ENCODE assay signal across 21 mouse cellular contexts in genomic region chr3:107819622-107820021, GRCm38 (mm10). TPM values are rescaled to one million over a fixed set of nuclear protein-coding genes. Genes with fewer than 3 reads are reported as not detected.
"Had no signal": no experiment of that assay in that cellular context is flagged by ENCODE, and none has a peak within 500 bp of the region (broad histone marks: within the 10 kb centered on the region; RNA-seq: fewer than 3 reads in every experiment).

No protein-coding gene starts in this region.

- H3K27ac ChIP-seq: kidney, postnatal 0 days; left cerebral cortex, adult 2 months; limb, embryonic 10.5 days; limb, embryonic 13.5 days; midbrain, embryonic 12.5 days; midbrain, embryonic 15.5 days had no signal

- H3K36me3 ChIP-seq: limb, embryonic 10.5 days; limb, embryonic 13.5 days; midbrain, embryonic 12.5 days; midbrain, embryonic 15.5 days had no signal

- H3K4me3 ChIP-seq: layer of hippocampus, adult 2 months; left cerebral cortex, adult 2 months; limb, embryonic 10.5 days; limb, embryonic 13.5 days; midbrain, embryonic 12.5 days; midbrain, embryonic 15.5 days had no signal

- H3K9ac ChIP-seq: limb, embryonic 13.5 days; lung, embryonic 14.5 days; midbrain, embryonic 12.5 days; midbrain, embryonic 15.5 days had no signal

- H3K27me3 ChIP-seq: limb, embryonic 13.5 days; midbrain, embryonic 12.5 days; midbrain, embryonic 15.5 days had no signal

- H3K9me3 ChIP-seq: limb, embryonic 10.5 days; limb, embryonic 13.5 days; midbrain, embryonic 12.5 days; midbrain, embryonic 15.5 days had no signal

- H3K4me2 ChIP-seq: limb, embryonic 13.5 days; lung, embryonic 14.5 days; midbrain, embryonic 12.5 days; midbrain, embryonic 15.5 days had no signal

- DNase-seq: kidney, adult 2 months; kidney, postnatal 25 days; layer of hippocampus, postnatal 36 days; lung, embryonic 14.5 days; thymus, adult 2 months; thymus, postnatal 14 days; thymus, postnatal 4 days had no signal

- H3K4me1 ChIP-seq: midbrain, embryonic 12.5 days; midbrain, embryonic 15.5 days had no signal

- ATAC-seq: intestine, embryonic 16.5 days; midbrain, embryonic 15.5 days had no signal

RNA-seq across cellular contexts. Expression of gene Eps8l3, which starts 57.4 kb away (rescaled TPM):
- total RNA-seq: layer of hippocampus, adult 2 months; layer of hippocampus, postnatal 10 days; layer of hippocampus, postnatal 36 days; left cerebral cortex, adult 2 months; left cerebral cortex, postnatal 25 days; monocyte, adult 5-6 weeks had no signal
- polyA plus RNA-seq: kidney, embryonic 14.5 days; limb, embryonic 10.5 days; lung, embryonic 14.5 days; lung, postnatal 0 days; midbrain, embryonic 12.5 days; neural tube, embryonic 14.5 days had no signal
